Mouse (Mus musculus): ENCODE data around the gene Saysd1. TPM values are rescaled to one million over a fixed set of nuclear protein-coding genes. Genes with fewer than 3 reads are reported as not detected.

The Saysd1 gene
- total and polyA plus RNA-seq, 3 experiments = 3.2 to 4.4 TPM; not detected in 1

- H3K27ac ChIP-seq (ENCODE audit: control insufficient read depth, low read depth, low read length) = no peak overlapping the region
- peaks cover 2 to 32% of the 10 kb centered on the region in 2 experiments for H3K4me1 ChIP-seq (ENCODE audit: control insufficient read depth in 1 of 2, insufficient read depth in 2 of 2, low read length in 2 of 2)
- DNase-seq (ENCODE audit: low read depth, low spot score) = no peak
- no peak for TF ChIP-seq MAFK (IDR thresholded peaks at IDR 0.05; ENCODE audit: borderline replicate concordance, low read depth, low read length)
- no peak for TF ChIP-seq CTCF (IDR thresholded peaks at IDR 0.05 in 2 of 3, conservative IDR thresholded peaks at IDR 0.05 in 1 of 3; ENCODE audit: control insufficient read depth in 1 of 3, insufficient read depth in 1 of 3, low read depth in 2 of 3, low read length in 3 of 3, poor library complexity in 1 of 3, severe bottlenecking in 1 of 3)
- TF ChIP-seq TCF12 (IDR thresholded peaks at IDR 0.05; ENCODE audit: low read depth, low read length) = no peak
- TF ChIP-seq CHD2 (IDR thresholded peaks at IDR 0.05; ENCODE audit: low read length) = no peak
- no peak for TF ChIP-seq RCOR1 (IDR thresholded peaks at IDR 0.05; ENCODE audit: low read depth, low read length)
- TF ChIP-seq HCFC1 (IDR thresholded peaks at IDR 0.05; ENCODE audit: low read depth, low read length) = no peak
- no peak for TF ChIP-seq JUND (IDR thresholded peaks at IDR 0.05; ENCODE audit: low read depth, low read length)
- no peak for TF ChIP-seq GABPA (IDR thresholded peaks at IDR 0.05; ENCODE audit: low read depth, low read length)
- no peak for TF ChIP-seq ZNF384 (IDR thresholded peaks at IDR 0.05; ENCODE audit: low read depth, low read length)
- TF ChIP-seq UBTF (IDR thresholded peaks at IDR 0.05; ENCODE audit: borderline replicate concordance, insufficient read depth, low read depth, low read length) = no peak
- no peak for TF ChIP-seq NRF1 (IDR thresholded peaks at IDR 0.05; ENCODE audit: insufficient read depth, low read depth, low read length, poor library complexity, severe bottlenecking)
- H3K36me3 ChIP-seq (ENCODE audit: control insufficient read depth in 1 of 2, insufficient read depth in 2 of 2, low read length in 2 of 2) = peaks cover 0 to 26% of the 10 kb centered on the region in 2 experiments; a peak in 2 of 4 replicates
- H3K4me3 ChIP-seq (ENCODE audit: control insufficient read depth in 1 of 2, insufficient read depth in 1 of 2, low read depth in 2 of 2, low read length in 2 of 2) = no peak overlapping the region
- H3K27me3 ChIP-seq (ENCODE audit: control insufficient read depth in 1 of 2, insufficient read depth in 2 of 2, low read length in 2 of 2) = no peaks in the 10 kb centered on the region
- no peaks in the 10 kb centered on the region for H3K9me3 ChIP-seq (replicated peaks; ENCODE audit: insufficient read depth, low read length)
- H3K9ac ChIP-seq (ENCODE audit: control insufficient read depth, low read depth, low read length, poor library complexity, severe bottlenecking) = no peak overlapping the region
- peaks cover 26% of the 10 kb centered on the region for H3K79me2 ChIP-seq (ENCODE audit: control insufficient read depth, insufficient read depth, low read length, poor library complexity)
Measured at GRCm38 (mm10) chr14:20177494-20178123, 39.3 kb upstream of the Saysd1 start.

- TF ChIP-seq EP300 (IDR thresholded peaks at IDR 0.05; ENCODE audit: low read depth in 1 of 2, low read length in 2 of 2) (no peak), MAFK (IDR thresholded peaks at IDR 0.05; ENCODE audit: borderline replicate concordance, low read depth, low read length) (no peak), JUND (IDR thresholded peaks at IDR 0.05; ENCODE audit: low read depth, low read length) (no peak), MXI1 (IDR thresholded peaks at IDR 0.05; ENCODE audit: low read depth, low read length) (no peak), BHLHE40 (IDR thresholded peaks at IDR 0.05; ENCODE audit: borderline replicate concordance, low read depth, low read length) (no peak), UBTF (IDR thresholded peaks at IDR 0.05; ENCODE audit: borderline replicate concordance, insufficient read depth, low read depth, low read length) (no peak), ZNF384 (IDR thresholded peaks at IDR 0.05; ENCODE audit: low read depth, low read length) (no peak), TBP (IDR thresholded peaks at IDR 0.05; ENCODE audit: low read depth, low read length) (no peak)
- no peak for DNase-seq (ENCODE audit: low read depth, low spot score)
- H3K27ac ChIP-seq (ENCODE audit: control insufficient read depth, low read depth, low read length) = no peak overlapping the region
- no peaks in the 10 kb centered on the region for H3K9me3 ChIP-seq (replicated peaks; ENCODE audit: insufficient read depth, low read length)
- H3K9ac ChIP-seq (ENCODE audit: control insufficient read depth, low read depth, low read length, poor library complexity, severe bottlenecking) = no peak overlapping the region
- H3K4me1 ChIP-seq (ENCODE audit: control insufficient read depth in 1 of 2, insufficient read depth in 2 of 2, low read length in 2 of 2) = peaks cover 2 to 32% of the 10 kb centered on the region in 2 experiments
- H3K36me3 ChIP-seq (ENCODE audit: control insufficient read depth in 1 of 2, insufficient read depth in 2 of 2, low read length in 2 of 2) = peaks cover 0 to 28% of the 10 kb centered on the region in 2 experiments; a peak in 2 of 4 replicates
- peaks cover 18% of the 10 kb centered on the region for H3K79me2 ChIP-seq (ENCODE audit: control insufficient read depth, insufficient read depth, low read length, poor library complexity)
- H3K27me3 ChIP-seq (ENCODE audit: control insufficient read depth in 1 of 2, insufficient read depth in 2 of 2, low read length in 2 of 2) = no peaks in the 10 kb centered on the region
- H3K4me3 ChIP-seq (ENCODE audit: control insufficient read depth in 1 of 2, insufficient read depth in 1 of 2, low read depth in 2 of 2, low read length in 2 of 2) = no peak overlapping the region
Measured at GRCm38 (mm10) chr14:20175705-20176104, 37.4 kb upstream of the Saysd1 start.

Data from MEL (cell line).